Mouse (Mus musculus): ENCODE data around the gene Sphk2.

GRCm38 (mm10) chr7:45755703-45756102, 37.9 kb upstream of the Sphk2 start:
- no peak for TF ChIP-seq CTCF (IDR thresholded peaks at IDR 0.05; ENCODE audit: low read depth, low read length)
- no peak for TF ChIP-seq POLR2A (IDR thresholded peaks at IDR 0.05; ENCODE audit: borderline replicate concordance, low read depth, low read length)

Data from bone marrow macrophage, adult 2 months (primary cell).